Mouse (Mus musculus): ENCODE measurements around the gene Gm47841.

The Gm47841 gene

GRCm38 (mm10) chr15:101041966-101042365 lies 5.2 kb downstream of the Gm47841 start:
- no peak for DNase-seq

DNA sequence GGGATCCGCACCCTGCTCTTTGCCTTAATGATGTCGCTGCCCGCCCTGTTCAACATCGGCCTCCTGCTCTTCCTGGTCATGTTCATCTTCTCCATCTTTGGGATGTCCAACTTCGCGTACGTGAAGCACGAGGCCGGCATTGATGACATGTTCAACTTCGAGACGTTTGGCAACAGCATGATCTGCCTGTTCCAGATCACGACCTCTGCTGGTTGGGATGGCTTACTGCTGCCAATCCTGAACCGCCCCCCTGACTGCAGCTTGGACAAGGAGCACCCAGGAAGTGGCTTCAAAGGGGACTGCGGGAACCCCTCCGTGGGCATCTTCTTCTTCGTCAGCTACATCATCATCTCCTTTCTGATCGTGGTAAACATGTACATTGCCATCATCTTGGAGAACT lies 7.5 kb downstream of the Gm47841 start:
- peak; percentile 27 to 38 for DNase-seq

- DNase-seq = no peak
Observed at GRCm38 (mm10) chr15:101028960-101029359, 18.2 kb downstream of the Gm47841 start.

DNA sequence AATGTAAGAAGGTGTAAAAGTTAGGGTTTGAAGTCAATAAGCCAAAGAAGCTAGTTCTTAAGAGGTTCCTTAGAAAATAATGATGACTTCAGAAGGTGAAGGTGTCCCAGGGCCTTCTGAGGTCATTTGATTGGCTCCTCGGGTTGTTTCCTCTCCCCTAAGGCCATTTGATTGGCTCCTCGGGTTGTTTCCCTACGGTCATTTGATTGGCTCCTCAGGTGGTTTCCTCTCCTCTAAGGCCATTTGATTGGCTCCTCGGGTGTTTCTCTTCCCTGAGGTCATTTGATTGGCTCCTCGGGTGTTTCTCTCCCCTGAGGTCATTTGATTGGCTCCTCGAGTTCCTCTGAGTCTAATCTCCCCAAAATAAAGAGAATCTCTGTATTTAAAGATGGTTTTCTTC lies 35.8 kb downstream of the Gm47841 start:
- no peak for DNase-seq

- DNase-seq = no peak
Observed at GRCm38 (mm10) chr15:101008386-101009010, 38.7 kb downstream of the Gm47841 start.

GRCm38 (mm10) chr15:101007236-101007635 lies 40.0 kb downstream of the Gm47841 start:
- no peak for DNase-seq

DNA sequence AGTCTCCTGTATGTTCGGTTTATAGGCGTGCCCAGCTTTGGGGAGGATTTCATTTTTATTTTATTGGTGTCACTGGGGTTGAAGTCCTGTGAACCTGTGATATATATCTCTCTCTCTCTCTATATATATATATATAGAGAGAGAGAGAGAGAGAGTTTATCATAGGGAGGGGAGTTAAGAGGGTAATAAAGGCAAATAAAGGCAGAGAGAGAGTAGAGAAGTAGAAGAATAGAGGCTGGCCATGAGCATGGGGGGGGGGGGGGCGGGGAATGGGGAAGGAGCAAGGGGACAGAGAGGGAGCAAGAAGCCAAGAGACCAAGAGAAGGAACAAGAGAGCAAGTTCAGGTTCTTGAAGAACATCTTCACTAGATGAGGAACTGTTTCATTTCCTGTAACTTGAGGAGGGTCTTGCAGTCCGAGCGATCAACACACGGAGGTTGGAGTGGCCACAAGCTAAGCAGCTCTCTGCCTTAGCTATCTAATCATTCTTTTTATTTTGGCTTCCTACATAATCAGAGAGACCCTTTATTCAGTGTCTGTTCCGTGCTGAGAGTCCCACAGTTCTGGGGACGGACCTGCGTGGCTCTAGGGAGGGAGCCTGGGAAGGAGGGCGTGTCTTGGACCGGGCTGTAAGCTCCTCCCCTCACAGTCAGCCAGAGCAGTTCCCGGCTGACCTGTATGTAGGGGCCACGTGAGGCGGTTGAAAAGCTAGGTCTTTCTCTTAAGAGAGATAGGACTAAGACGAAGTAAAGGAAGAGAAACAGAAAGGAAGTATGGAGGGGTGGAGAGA lies 40.8 kb downstream of the Gm47841 start:
- DNase-seq = peak in 1 of 2 experiments; percentile 28

GRCm38 (mm10) chr15:101005717-101006116 lies 41.5 kb downstream of the Gm47841 start:
- DNase-seq = no peak

DNA sequence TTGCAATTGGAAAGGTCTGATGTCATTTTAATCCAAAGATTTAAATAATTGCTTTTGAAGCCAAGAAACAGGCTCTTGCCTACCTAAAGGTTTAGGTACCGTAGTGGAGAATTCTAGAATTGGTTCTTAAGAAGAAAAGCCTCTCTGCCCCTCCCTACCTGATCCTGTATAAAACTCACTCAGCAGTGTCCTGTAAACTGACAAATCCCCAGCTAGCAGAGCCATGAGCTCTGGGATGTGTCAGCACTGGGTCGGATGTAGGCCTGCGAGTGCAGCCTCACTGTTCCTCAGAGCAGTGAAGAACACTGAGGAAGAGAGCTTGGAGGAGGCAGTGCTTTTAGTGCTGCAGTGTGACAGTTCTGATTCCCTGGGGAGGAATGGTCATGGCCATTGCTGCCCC lies 42.7 kb downstream of the Gm47841 start:
- no peak for DNase-seq

- DNase-seq = no peak
Observed at GRCm38 (mm10) chr15:101002466-101002865, 44.7 kb downstream of the Gm47841 start.

DNA sequence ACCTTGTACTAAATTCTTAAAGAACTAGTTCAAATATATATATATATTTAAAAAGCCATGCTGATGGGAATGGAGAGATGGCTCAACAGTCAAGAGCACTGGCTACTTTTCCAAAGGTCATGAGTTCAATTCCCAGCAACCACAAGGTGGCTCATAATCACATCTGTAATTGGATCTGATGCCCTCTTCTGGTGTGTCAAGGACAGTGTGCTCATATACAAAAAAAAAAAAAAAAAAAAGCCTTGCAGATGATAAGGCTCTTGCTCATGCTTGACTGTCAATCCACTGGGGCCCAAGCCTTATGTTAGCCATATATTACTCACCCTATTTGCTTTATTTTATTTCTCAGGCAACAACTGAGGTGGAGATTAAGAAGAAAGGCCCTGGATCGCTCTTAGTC lies 45.5 kb downstream of the Gm47841 start:
- DNase-seq = no peak

- peak in 1 of 2 experiments; percentile 48 for DNase-seq
Observed at GRCm38 (mm10) chr15:100997090-100997489, 50.1 kb downstream of the Gm47841 start.

All from lung, postnatal 4 days (tissue).